In the genomic region with DNA sequence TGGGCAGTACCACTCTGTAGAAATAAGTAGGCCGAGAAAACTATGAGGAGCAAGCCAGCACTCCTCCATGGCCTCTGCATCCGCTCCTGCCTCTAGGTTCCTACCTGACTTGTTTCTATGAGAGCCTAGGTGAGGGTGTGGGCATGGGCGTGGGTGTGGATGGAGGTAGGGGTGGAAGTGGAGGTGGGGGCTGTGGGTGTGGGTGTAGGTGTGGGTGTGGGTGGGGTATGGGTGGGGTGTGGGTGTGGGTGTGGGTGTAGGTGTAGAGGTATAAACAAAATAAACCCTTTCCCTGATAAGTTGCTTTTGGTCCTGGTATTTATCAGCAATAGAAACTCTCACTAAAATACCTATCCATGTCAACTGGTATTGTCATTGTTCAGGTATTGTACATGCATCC, we compare ENCODE assay signal across 20 mouse cellular contexts. TPM values are rescaled to one million over a fixed set of nuclear protein-coding genes. Genes with fewer than 3 reads are reported as not detected.
DNase-seq lines count a peak whose midpoint lies in the region; ATAC-seq and TF ChIP-seq lines count a peak whose summit lies in the region.
"Had no signal": no experiment of that assay in that cellular context is flagged by ENCODE, and none has a peak within 500 bp of the region (broad histone marks: within the 10 kb centered on the region; RNA-seq: fewer than 3 reads in every experiment).

No protein-coding gene starts in this region.

- H3K4me2 ChIP-seq in liver, embryonic 12.5 days: no peak overlapping the region
- no peak overlapping the region for H3K4me2 ChIP-seq in liver, embryonic 11.5 days
- H3K4me2 ChIP-seq in liver, embryonic 15.5 days: no peak overlapping the region
- no peak overlapping the region for H3K4me2 ChIP-seq in liver, postnatal 0 days (ENCODE audit: low read depth, low read length)
- H3K4me2 ChIP-seq: embryonic facial prominence, embryonic 13.5 days; embryonic facial prominence, embryonic 15.5 days; forebrain, embryonic 13.5 days; forebrain, embryonic 15.5 days had no signal

- H3K4me3 ChIP-seq in liver, embryonic 12.5 days: no peak overlapping the region
- no peak overlapping the region for H3K4me3 ChIP-seq in liver, embryonic 11.5 days (ENCODE audit: low read depth, low read length)
- no peak overlapping the region for H3K4me3 ChIP-seq in liver, embryonic 15.5 days (replicated peaks)
- H3K4me3 ChIP-seq in liver, postnatal 0 days (ENCODE audit: low read depth, low read length): no peak overlapping the region
- H3K4me3 ChIP-seq: embryonic facial prominence, embryonic 13.5 days; embryonic facial prominence, embryonic 15.5 days; erythroblast, embryonic 14.5 days; forebrain, embryonic 13.5 days; forebrain, embryonic 15.5 days had no signal

- no peaks in the 10 kb centered on the region for H3K36me3 ChIP-seq in liver, embryonic 12.5 days
- no peaks in the 10 kb centered on the region for H3K36me3 ChIP-seq in liver, embryonic 11.5 days (ENCODE audit: control insufficient read depth, insufficient read depth, low read length)
- H3K36me3 ChIP-seq in liver, embryonic 15.5 days (replicated peaks): no peaks in the 10 kb centered on the region
- no peaks in the 10 kb centered on the region for H3K36me3 ChIP-seq in liver, postnatal 0 days (replicated peaks; ENCODE audit: insufficient read depth, low read length)
- H3K36me3 ChIP-seq: embryonic facial prominence, embryonic 13.5 days; embryonic facial prominence, embryonic 15.5 days; forebrain, embryonic 15.5 days had no signal

- TF ChIP-seq CTCF in liver, postnatal 0 days (IDR thresholded peaks at IDR 0.05; ENCODE audit: low read depth): no peak

- no peak overlapping the region for H3K27ac ChIP-seq in liver, embryonic 12.5 days
- no peak overlapping the region for H3K27ac ChIP-seq in liver, embryonic 11.5 days (ENCODE audit: low read depth, low read length)
- H3K27ac ChIP-seq in liver, embryonic 15.5 days (replicated peaks): no peak overlapping the region
- no peak overlapping the region for H3K27ac ChIP-seq in liver, postnatal 0 days (ENCODE audit: low read depth)
- H3K27ac ChIP-seq: embryonic facial prominence, embryonic 13.5 days; embryonic facial prominence, embryonic 15.5 days; forebrain, embryonic 13.5 days; forebrain, embryonic 15.5 days had no signal

- H3K9me3 ChIP-seq in liver, embryonic 12.5 days (replicated peaks): no peaks in the 10 kb centered on the region
- H3K9me3 ChIP-seq in liver, embryonic 11.5 days (ENCODE audit: control insufficient read depth, low read length): no peaks in the 10 kb centered on the region
- H3K9me3 ChIP-seq in liver, embryonic 15.5 days (replicated peaks): no peaks in the 10 kb centered on the region
- H3K9me3 ChIP-seq in liver, postnatal 0 days (ENCODE audit: low read length): no peaks in the 10 kb centered on the region
- H3K9me3 ChIP-seq: embryonic facial prominence, embryonic 13.5 days; embryonic facial prominence, embryonic 15.5 days; forebrain, embryonic 13.5 days; forebrain, embryonic 15.5 days had no signal

- no peak for TF ChIP-seq EP300 in liver, postnatal 0 days (IDR thresholded peaks at IDR 0.05; ENCODE audit: low read depth)

- H3K27me3 ChIP-seq in liver, embryonic 12.5 days (replicated peaks): peaks cover 18% of the 10 kb centered on the region
- no peaks in the 10 kb centered on the region for H3K27me3 ChIP-seq in liver, embryonic 11.5 days (replicated peaks; ENCODE audit: control insufficient read depth, insufficient read depth, low read length)
- H3K27me3 ChIP-seq in liver, embryonic 15.5 days: peaks cover 16% of the 10 kb centered on the region
- no peaks in the 10 kb centered on the region for H3K27me3 ChIP-seq in liver, postnatal 0 days (ENCODE audit: insufficient read depth, low read length)
- H3K27me3 ChIP-seq: forebrain, embryonic 15.5 days had no signal

- intact Hi-C loops in heart, postnatal 10 days (cut with DNase I): no loop called here

- DNase-seq in heart, adult 11 months: peak; percentile 36
- DNase-seq in heart, postnatal 10 days: no peak
- DNase-seq in liver, embryonic 11.5 days (ENCODE audit: low spot score): no peak
- DNase-seq in liver, postnatal 0 days: no peak
- DNase-seq: adrenal gland, adult 2 months; adrenal gland, postnatal 10 days; adrenal gland, postnatal 25 days; cerebellum, adult 11 months; cerebellum, adult 18-20 months; cerebellum, adult 8-10 months; cerebellum, adult 9-11 months; cerebellum, postnatal 36 days; embryo, embryonic 11 days had no signal

- WGBS in liver, embryonic 12.5 days (ENCODE audit: insufficient replicate concordance): 69% methylated on average over 3 of the region's 3 CpGs
- WGBS in liver, embryonic 11.5 days: 71% methylated on average over 3 of the region's 3 CpGs
- 72% methylated on average over 3 of the region's 3 CpGs for WGBS in liver, embryonic 15.5 days (ENCODE audit: insufficient replicate concordance)
- WGBS in liver, postnatal 0 days (ENCODE audit: insufficient replicate concordance): 77% methylated on average over 3 of the region's 3 CpGs

- H3K4me1 ChIP-seq in liver, embryonic 12.5 days: peaks cover 5% of the 10 kb centered on the region; the same call in 1 of the 2 replicates
- no peaks in the 10 kb centered on the region for H3K4me1 ChIP-seq in liver, embryonic 11.5 days (replicated peaks; ENCODE audit: control insufficient read depth, insufficient read depth, low read length)
- peaks cover 8% of the 10 kb centered on the region; the same call in 1 of the 2 replicates for H3K4me1 ChIP-seq in liver, embryonic 15.5 days (replicated peaks)
- H3K4me1 ChIP-seq in liver, postnatal 0 days (ENCODE audit: insufficient read depth): no peaks in the 10 kb centered on the region
- H3K4me1 ChIP-seq: embryonic facial prominence, embryonic 13.5 days had no signal

- H3K9ac ChIP-seq in liver, embryonic 12.5 days: no peak overlapping the region
- H3K9ac ChIP-seq in liver, embryonic 11.5 days (ENCODE audit: low read depth, low read length): no peak overlapping the region
- H3K9ac ChIP-seq in liver, embryonic 15.5 days: no peak overlapping the region
- no peak overlapping the region for H3K9ac ChIP-seq in liver, postnatal 0 days (replicated peaks)
- H3K9ac ChIP-seq: embryonic facial prominence, embryonic 13.5 days; embryonic facial prominence, embryonic 15.5 days; forebrain, embryonic 13.5 days; forebrain, embryonic 15.5 days had no signal

- peak; percentile 40; the same call in 1 of the 2 replicates for ATAC-seq in liver, embryonic 12.5 days
- ATAC-seq in liver, embryonic 11.5 days (replicated peaks; ENCODE audit: low FRiP score): no peak
- ATAC-seq in liver, embryonic 15.5 days (ENCODE audit: insufficient read depth): peak; percentile 51
- ATAC-seq in liver, postnatal 0 days: no peak
- ATAC-seq: forebrain, embryonic 13.5 days; forebrain, embryonic 15.5 days had no signal

RNA-seq across cellular contexts. Expression of a gene that starts 30.8 kb away (rescaled TPM):
- total RNA-seq in heart, postnatal 10 days (2021): 10 to 100 TPM; 12.9 to 14.2 TPM
- polyA plus RNA-seq in liver, embryonic 12.5 days (2016; fragmentation: Nextera tagmentation; extraction: Ambion mirVana): 17.5 and 18.5 TPM in 2 replicates
- 15.0 and 15.3 TPM in 2 replicates for polyA plus RNA-seq in liver, embryonic 11.5 days (2014; fragmentation: Nextera tagmentation; extraction: Ambion mirVana)
- polyA plus RNA-seq in liver, embryonic 15.5 days (2015; fragmentation: Nextera tagmentation; extraction: Ambion mirVana): 10.7 and 11.5 TPM in 2 replicates
- 6.6 and 6.8 TPM in 2 replicates for polyA plus RNA-seq in liver, postnatal 0 days (2015; fragmentation: Nextera tagmentation; extraction: Ambion mirVana)

Comparison
In these comparisons a context has a peak if more than half of its experiments do, and no peak if none do; other contexts are left out.
1. ATAC-seq: peak in liver, embryonic 12.5 days (single experiment) and liver, embryonic 15.5 days (single experiment); none in liver, embryonic 11.5 days (single experiment) and liver, postnatal 0 days (single experiment).